Mouse (Mus musculus) layer of hippocampus, postnatal 10 days (tissue): ENCODE measurements at regions not wholly inside any gene's neighbourhood (a gene's known extent, or its start where the extent isn't known, plus 50 kb on each side); places are given as distances from the start of the nearest gene placed in this dataset.
A peak's percentile ranks its signal among the peaks of the same experiment; 100 is the strongest.
"Not testable (repeated sequence)": the region's sequence is repeated elsewhere in the genome, so short reads cannot be mapped to it uniquely, and the experiment has no call there.

ENCODE experiments used
- DNase-seq, 2 experiments: peaks; one replicate each; pipeline ENCODE4 v3.0.0; 2021; ENCODE audit warnings: low spot score in 2 of 2

- not testable (repeated sequence) for DNase-seq
Observed at GRCm38 (mm10) chr14:27562564-27562963, 54.3 kb upstream of the Ccdc66 start.

- not testable (repeated sequence) for DNase-seq
Observed at GRCm38 (mm10) chr14:27561974-27562373, 53.7 kb upstream of the Ccdc66 start.

- DNase-seq, result peak; percentile 45 to 55
Observed at GRCm38 (mm10) chr14:27560434-27560833, 52.2 kb upstream of the Ccdc66 start.

GRCm38 (mm10) chr14:27558794-27559491 lies 50.7 kb upstream of the Ccdc66 start:
- DNase-seq, result no peak
